Mouse (Mus musculus) CH12.LX (cell line): Measurements from ENCODE around the gene Prkaa1. TPM values are rescaled to one million over a fixed set of nuclear protein-coding genes. Genes with fewer than 3 reads are reported as not detected.

Source experiments
- DNase-seq: peaks from one replicate; pipeline ENCODE4 v3.0.0-alpha.2; 2013; ENCODE audit errors: extremely low read depth
- H3K27ac ChIP-seq: 2 replicates; pipeline ENCODE4 v1.5.1; 2012; ENCODE audit warnings: low read depth, mild to moderate bottlenecking, control low read depth, moderate library complexity; ENCODE audit not compliant: insufficient read depth
- H3K27me3 ChIP-seq: replicated peaks from 2 replicates; pipeline ENCODE3; 2012; ENCODE audit warnings: inconsistent platforms
- H3K36me3 ChIP-seq, 2 experiments: replicated peaks in 1 of 2; 2 replicates each; pipeline versions ENCODE3 to v1.6.1; 2012; ENCODE audit warnings: inconsistent platforms in 1 of 2, low read length in 1 of 2, mild to moderate bottlenecking in 1 of 2, mixed read lengths in 1 of 2, moderate library complexity in 1 of 2; ENCODE audit not compliant: control insufficient read depth in 1 of 2, insufficient read depth in 1 of 2
- H3K4me1 ChIP-seq, 2 experiments: 2 replicates each; pipeline ENCODE4 v1.6.1; 2012; ENCODE audit warnings: inconsistent platforms in 1 of 2, moderate library complexity in 1 of 2; ENCODE audit not compliant: insufficient read depth in 2 of 2, control insufficient read depth in 1 of 2
- H3K4me2 ChIP-seq: 2 replicates; pipeline ENCODE4 v1.6.1; 2012; ENCODE audit warnings: low read depth, mild to moderate bottlenecking, control low read depth; ENCODE audit not compliant: poor library complexity, insufficient read depth, severe bottlenecking
- H3K4me3 ChIP-seq, 3 experiments: fragments of 150-350 bp in 1 of 3; sonication (generic) in 1 of 3; replicated peaks in 1 of 3; 2 replicates each; pipeline versions ENCODE3 to v1.5.1; 2011 to 2012; ENCODE audit warnings: low read depth in 2 of 3, low read length in 2 of 3, mild to moderate bottlenecking in 2 of 3, moderate library complexity in 2 of 3, control low read depth in 1 of 3, improper control_type of control experiment in 1 of 3, inconsistent platforms in 1 of 3, mixed read lengths in 1 of 3; ENCODE audit not compliant: poor library complexity in 1 of 3
- H3K79me2 ChIP-seq: replicated peaks from 2 replicates; pipeline ENCODE4 v1.6.1; 2012; ENCODE audit warnings: mild to moderate bottlenecking, moderate library complexity; ENCODE audit not compliant: control insufficient read depth, poor library complexity, insufficient read depth, severe bottlenecking; ENCODE audit errors: extremely low read depth
- H3K9ac ChIP-seq: 2 replicates; pipeline ENCODE4 v1.6.1; 2012; ENCODE audit warnings: low read depth, mild to moderate bottlenecking, control low read depth, moderate library complexity; ENCODE audit not compliant: insufficient read depth
- H3K9me3 ChIP-seq: replicated peaks from 2 replicates; pipeline ENCODE3; 2012; ENCODE audit warnings: low read length, inconsistent platforms, mixed read lengths
- BHLHE40 ChIP-seq: IDR thresholded peaks from 2 replicates; pipeline ENCODE4 v1.6.1; 2011; ENCODE audit warnings: mild to moderate bottlenecking, low read depth, low read length, improper control_type of control experiment
- CHD1 ChIP-seq: IDR thresholded peaks from 2 replicates; pipeline ENCODE4 v1.6.1; 2012; ENCODE audit warnings: low read depth, low read length, improper control_type of control experiment, inconsistent platforms
- CHD2 ChIP-seq: IDR thresholded peaks from 2 replicates; pipeline ENCODE4 v1.6.1; 2011; ENCODE audit warnings: low read length, improper control_type of control experiment
- CTCF ChIP-seq, 2 experiments: IDR thresholded peaks in 1 of 2; conservative IDR thresholded peaks in 1 of 2; 2 replicates each; pipeline ENCODE4 v1.5.1; 2011 to 2012; ENCODE audit warnings: low read depth in 2 of 2, low read length in 2 of 2, improper control_type of control experiment in 1 of 2, inconsistent platforms in 1 of 2, mild to moderate bottlenecking in 1 of 2, moderate library complexity in 1 of 2
- E2F4 ChIP-seq: IDR thresholded peaks from 2 replicates; pipeline ENCODE4 v1.6.1; 2011; ENCODE audit warnings: low read depth, low read length, improper control_type of control experiment; ENCODE audit not compliant: insufficient replicate concordance
- EP300 ChIP-seq: IDR thresholded peaks from 2 replicates; pipeline ENCODE4 v1.6.1; 2011; ENCODE audit warnings: low read length, improper control_type of control experiment
- GABPA ChIP-seq: IDR thresholded peaks from 2 replicates; pipeline ENCODE4 v1.6.1; 2012; ENCODE audit warnings: low read depth, low read length, improper control_type of control experiment, inconsistent platforms; ENCODE audit not compliant: insufficient replicate concordance
- HCFC1 ChIP-seq: IDR thresholded peaks from 2 replicates; pipeline ENCODE4 v1.6.1; 2012; ENCODE audit warnings: low read depth, mild to moderate bottlenecking, inconsistent platforms, low read length, improper control_type of control experiment
- IRF4 ChIP-seq: IDR thresholded peaks from 2 replicates; pipeline ENCODE4 v1.6.1; 2014; ENCODE audit warnings: low read depth, mild to moderate bottlenecking, inconsistent platforms, low read length, improper control_type of control experiment
- JUN ChIP-seq: IDR thresholded peaks from 2 replicates; pipeline ENCODE4 v1.6.1; 2011; ENCODE audit warnings: low read depth, mild to moderate bottlenecking, low read length, improper control_type of control experiment, moderate library complexity; ENCODE audit not compliant: insufficient read depth
- JUND ChIP-seq: conservative IDR thresholded peaks from 2 replicates; pipeline ENCODE4 v1.6.1; 2011; ENCODE audit warnings: low read depth, low read length, improper control_type of control experiment
- KAT2A ChIP-seq: IDR thresholded peaks from 2 replicates; pipeline ENCODE4 v1.6.1; 2012; ENCODE audit warnings: low read length, improper control_type of control experiment, inconsistent platforms; ENCODE audit not compliant: insufficient replicate concordance
- MAX ChIP-seq: IDR thresholded peaks from 2 replicates; pipeline ENCODE4 v1.6.1; 2011; ENCODE audit warnings: low read length, improper control_type of control experiment
- MAZ ChIP-seq: IDR thresholded peaks from 2 replicates; pipeline ENCODE4 v1.6.1; 2012; ENCODE audit warnings: low read depth, mild to moderate bottlenecking, inconsistent platforms, low read length, improper control_type of control experiment, moderate library complexity
- MEF2A ChIP-seq: IDR thresholded peaks from 2 replicates; pipeline ENCODE4 v1.6.1; 2014; ENCODE audit warnings: low read depth, mild to moderate bottlenecking, inconsistent platforms, low read length, improper control_type of control experiment, borderline replicate concordance
- MYC ChIP-seq: IDR thresholded peaks from 2 replicates; pipeline ENCODE4 v1.6.1; 2011; ENCODE audit warnings: low read depth, mild to moderate bottlenecking, improper control_type of control experiment, low read length
- NELFE ChIP-seq: IDR thresholded peaks from 2 replicates; pipeline ENCODE4 v1.6.1; 2011; ENCODE audit warnings: low read depth, low read length, improper control_type of control experiment
- NRF1 ChIP-seq: IDR thresholded peaks from 2 replicates; pipeline ENCODE4 v1.6.1; 2014; ENCODE audit warnings: low read depth, mild to moderate bottlenecking, inconsistent platforms, low read length, improper control_type of control experiment, moderate library complexity
- PAX5 ChIP-seq: IDR thresholded peaks from 2 replicates; pipeline ENCODE4 v1.6.1; 2012; ENCODE audit warnings: low read length, inconsistent platforms, mixed read lengths
- POLR2A ChIP-seq: IDR thresholded peaks from 2 replicates; pipeline ENCODE4 v1.6.1; 2011; ENCODE audit warnings: low read depth, mild to moderate bottlenecking, improper control_type of control experiment, low read length
- POLR2AphosphoS2 ChIP-seq: IDR thresholded peaks from 2 replicates; pipeline ENCODE4 v1.6.1; 2011; ENCODE audit warnings: low read depth, low read length, improper control_type of control experiment
- RAD21 ChIP-seq: IDR thresholded peaks from 2 replicates; pipeline ENCODE4 v1.6.1; 2011; ENCODE audit warnings: low read depth, mild to moderate bottlenecking, low read length, improper control_type of control experiment, moderate library complexity
- SIN3A ChIP-seq: IDR thresholded peaks from 2 replicates; pipeline ENCODE4 v1.6.1; 2012; ENCODE audit warnings: low read length, improper control_type of control experiment, inconsistent platforms
- TBP ChIP-seq: conservative IDR thresholded peaks from 2 replicates; pipeline ENCODE4 v1.6.1; 2011; ENCODE audit warnings: low read depth, low read length, improper control_type of control experiment
- TCF12 ChIP-seq: IDR thresholded peaks from 2 replicates; pipeline ENCODE4 v1.6.1; 2014; ENCODE audit warnings: low read depth, mild to moderate bottlenecking, inconsistent platforms, low read length, improper control_type of control experiment
- UBTF ChIP-seq: IDR thresholded peaks from 2 replicates; pipeline ENCODE4 v1.6.1; 2012; ENCODE audit warnings: low read depth, mild to moderate bottlenecking, inconsistent platforms, low read length, improper control_type of control experiment, moderate library complexity
- USF1 ChIP-seq: IDR thresholded peaks from 2 replicates; pipeline ENCODE4 v1.6.1; 2014; ENCODE audit warnings: low read depth, mild to moderate bottlenecking, inconsistent platforms, low read length, improper control_type of control experiment
- USF2 ChIP-seq: conservative IDR thresholded peaks from 2 replicates; pipeline ENCODE4 v1.6.1; 2011; ENCODE audit warnings: low read depth, low read length, improper control_type of control experiment
- ZC3H11A ChIP-seq: IDR thresholded peaks from 2 replicates; pipeline ENCODE4 v1.6.1; 2012; ENCODE audit warnings: low read depth, mild to moderate bottlenecking, inconsistent platforms, low read length, improper control_type of control experiment
- ZKSCAN1 ChIP-seq: IDR thresholded peaks from 2 replicates; pipeline ENCODE4 v1.6.1; 2012; ENCODE audit warnings: low read depth, inconsistent platforms, low read length, improper control_type of control experiment, borderline replicate concordance
- ZMIZ1 ChIP-seq: IDR thresholded peaks from 2 replicates; pipeline ENCODE4 v1.6.1; 2012; ENCODE audit warnings: low read depth, mild to moderate bottlenecking, inconsistent platforms, low read length, improper control_type of control experiment
- ZNF384 ChIP-seq: IDR thresholded peaks from 2 replicates; pipeline ENCODE4 v1.6.1; 2012; ENCODE audit warnings: low read depth, low read length, improper control_type of control experiment, inconsistent platforms
- dilution Hi-C: fragments of 300-500 bp; cut with MboI; formaldehyde crosslinking; loops from 2 replicates; pipeline ENCODE4 v1.14.3; 2020; ENCODE audit warnings: low sequenced_read_pairs; ENCODE audit not compliant: extremely low pct_unique_long_range_greater_than_20kb, extremely low pct_ligation_motif_present
- in situ Hi-C: fragments of 300-500 bp; cut with MboI; formaldehyde crosslinking; loops from 3 replicates; pipeline ENCODE4 v1.14.3; 2019; ENCODE audit warnings: low sequenced_read_pairs, low pct_ligation_motif_present, low pct_unique_long_range_greater_than_20kb, mixed read lengths
- polyA plus RNA-seq: library from polyadenylated mRNA; unstranded; fragments of >175 nt; gene quantifications from 2 replicates; pipeline ENCODE4 v1.2.1, GENCODE M21; 2012; ENCODE audit warnings: low read depth; ENCODE audit not compliant: insufficient read length
- total RNA-seq, 2 experiments: library from RNA; depleted of rRNA; stranded (reverse); fragments of 300-350 nt in 1 of 2; fragments of >200 nt in 1 of 2; gene quantifications; 2 replicates each; pipeline ENCODE4 v1.2.3; 2012 to 2014

The Prkaa1 gene
- total and polyA plus RNA-seq, 3 experiments: 12.6 to 25.4 (median 21.2) TPM

DNA sequence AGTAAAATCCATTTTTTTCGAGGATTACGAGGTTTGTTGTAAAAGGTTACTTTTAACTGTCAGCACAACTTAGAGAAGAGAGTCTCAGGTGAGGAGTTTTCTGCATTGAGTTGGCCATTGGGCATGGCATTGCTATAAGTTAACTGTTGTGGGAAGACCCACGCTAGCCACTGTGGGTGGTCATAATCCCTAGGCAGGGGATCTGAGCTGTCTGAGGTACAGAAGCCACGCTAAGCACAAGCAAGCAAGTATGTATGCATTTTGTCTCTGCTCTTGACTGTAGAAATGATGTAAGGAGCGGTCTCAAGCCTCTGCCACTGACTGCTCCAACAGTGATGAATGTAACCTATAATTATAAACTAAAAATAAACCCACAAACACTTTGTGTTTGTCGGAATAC is 37.8 kb upstream of the Prkaa1 start:
- dilution Hi-C loops (no loop called here), in situ Hi-C loops (loop anchor here (25.0 kb wide), 1 partner anchor 1069 kb away; the partner anchor contains the start of gene Oxct1)
- Histone ChIP-seq H3K27ac (no peak overlapping the region), H3K4me2 (no peak overlapping the region), H3K4me1 (peaks cover 0 to 8% of the 10 kb centered on the region in 2 experiments; a peak in 3 of 4 replicates), H3K9me3 (no peaks in the 10 kb centered on the region), H3K79me2 (no peaks in the 10 kb centered on the region), H3K27me3 (no peaks in the 10 kb centered on the region), H3K9ac (no peak overlapping the region), H3K36me3 (peaks cover 10 to 35% of the 10 kb centered on the region in 2 experiments), H3K4me3 (no peak overlapping the region)
- no peak for TF ChIP-seq USF2
- TF ChIP-seq MYC: no peak
- no peak for TF ChIP-seq CTCF (conservative IDR thresholded peaks at IDR 0.05 in 1 of 2, IDR thresholded peaks at IDR 0.05 in 1 of 2; ENCODE audit: low read depth in 2 of 2, low read length in 2 of 2)
- no peak for TF ChIP-seq CHD2
- TF ChIP-seq HCFC1: no peak
- TF ChIP-seq TCF12: no peak
- no peak for TF ChIP-seq EP300
- TF ChIP-seq SIN3A: no peak
- no peak for TF ChIP-seq NELFE
- TF ChIP-seq MEF2A: no peak
- TF ChIP-seq ZC3H11A: no peak
- no peak for TF ChIP-seq NRF1
- TF ChIP-seq JUN: no peak
- TF ChIP-seq KAT2A: no peak
- TF ChIP-seq BHLHE40: no peak
- TF ChIP-seq PAX5: no peak
- TF ChIP-seq ZMIZ1: no peak
- no peak for TF ChIP-seq USF1
- no peak for TF ChIP-seq MAX
- DNase-seq: no peak

DNA sequence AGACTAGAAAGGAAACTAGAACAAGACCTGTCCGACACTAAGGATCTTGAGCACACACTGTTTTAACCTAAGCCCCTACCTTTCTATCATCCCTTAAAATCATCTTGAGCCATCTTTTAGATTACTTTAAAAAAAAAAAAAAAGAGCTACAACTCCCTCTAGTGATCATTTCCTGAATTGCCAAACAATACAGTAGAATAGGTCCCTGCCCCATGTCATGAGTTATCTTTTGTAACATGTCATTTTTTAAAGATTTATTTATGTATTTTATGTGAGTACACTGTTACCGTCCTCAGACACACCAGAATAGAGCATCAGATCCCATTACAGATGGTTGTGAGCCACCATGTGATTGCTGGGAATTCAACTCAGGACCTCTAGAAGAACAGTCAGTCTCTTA is 37.4 kb upstream of the Prkaa1 start:
- H3K4me2 ChIP-seq: peak overlapping the region; percentile 61; the same call in 1 of the 2 replicates
- TF ChIP-seq MAZ (no peak), E2F4 (no peak), CHD1 (no peak), EP300 (no peak), JUND (no peak), POLR2A (no peak), POLR2AphosphoS2 (no peak), SIN3A (no peak), ZNF384 (peak; percentile 95), TBP (no peak), IRF4 (no peak), ZKSCAN1 (no peak), USF2 (no peak), ZC3H11A (no peak), RAD21 (peak; percentile 64), CTCF (conservative IDR thresholded peaks at IDR 0.05 in 1 of 2, IDR thresholded peaks at IDR 0.05 in 1 of 2; ENCODE audit: low read depth in 2 of 2, low read length in 2 of 2) (peak in 1 of 2 experiments; percentile 68; a peak in 3 of 4 replicates), TCF12 (no peak), HCFC1 (no peak), BHLHE40 (no peak), GABPA (no peak), NELFE (no peak), MEF2A (no peak), UBTF (no peak), PAX5 (no peak)

More for the DNA sequence above, 37.4 kb upstream of the Prkaa1 start:
- Histone ChIP-seq H3K4me1 (peaks cover 0 to 8% of the 10 kb centered on the region in 2 experiments; a peak in 3 of 4 replicates), H3K9me3 (no peaks in the 10 kb centered on the region), H3K79me2 (no peaks in the 10 kb centered on the region), H3K9ac (no peak overlapping the region), H3K27ac (no peak overlapping the region), H3K36me3 (peaks cover 10 to 31% of the 10 kb centered on the region in 2 experiments), H3K27me3 (no peaks in the 10 kb centered on the region), H3K4me3 (no peak overlapping the region)
- in situ Hi-C loops (loop anchor here (25.0 kb wide), 1 partner anchor 1069 kb away; the partner anchor contains the start of gene Oxct1), dilution Hi-C loops (no loop called here)
- no peak for DNase-seq
